Mouse (Mus musculus) ZHBTc4 (cell line): Measurements from ENCODE around the gene RPS10-NUDT3.
"Not testable (repeated sequence)": the region's sequence is repeated elsewhere in the genome, so short reads cannot be mapped to it uniquely, and the experiment has no call there.

Experiments
- DNase-seq: peaks from one replicate; pipeline ENCODE4 v3.0.0-alpha.2; 2011; ENCODE audit warnings: low read depth, low spot score

RPS10-NUDT3 gene

GRCm38 (mm10) chr17:27642491-27643062 lies 7.6 kb upstream of the RPS10-NUDT3 start:
- no peak for DNase-seq

GRCm38 (mm10) chr17:27639851-27640250 lies 4.8 kb upstream of the RPS10-NUDT3 start:
- DNase-seq, result not testable (repeated sequence)

DNA sequence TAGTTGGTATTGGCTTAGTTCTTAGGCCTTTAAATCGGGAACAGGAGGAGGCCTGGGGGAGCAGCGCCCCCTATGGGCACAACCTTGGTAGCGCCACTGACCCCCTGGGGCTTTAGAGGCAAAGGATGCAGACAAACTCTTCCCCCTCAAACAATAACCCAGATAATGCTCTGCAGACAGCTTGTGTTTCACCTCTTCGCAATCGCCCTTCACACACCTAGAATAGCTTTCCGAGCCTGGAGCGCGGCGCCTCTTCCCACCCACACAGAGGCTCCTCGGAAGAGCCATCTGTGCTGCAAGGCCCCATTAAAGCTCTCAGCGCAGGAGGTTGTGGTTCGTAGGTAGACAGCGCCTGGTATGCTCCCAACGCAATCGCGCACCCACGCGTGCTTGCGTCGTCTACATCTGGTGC lies 3.9 kb upstream of the RPS10-NUDT3 start:
- DNase-seq, result peak; percentile 81

- no peak for DNase-seq
Observed at GRCm38 (mm10) chr17:27637333-27637732, 2.3 kb upstream of the RPS10-NUDT3 start.

- DNase-seq, result peak; percentile 75
Observed at GRCm38 (mm10) chr17:27636132-27637020, 1.4 kb upstream of the RPS10-NUDT3 start, which contains the start of gene Rps10. Gene Rps10 (minus strand): TSS chr17:27636669.

GRCm38 (mm10) chr17:27635575-27635903 lies 517 bp upstream of the RPS10-NUDT3 start:
- peak; percentile 62 for DNase-seq

DNA sequence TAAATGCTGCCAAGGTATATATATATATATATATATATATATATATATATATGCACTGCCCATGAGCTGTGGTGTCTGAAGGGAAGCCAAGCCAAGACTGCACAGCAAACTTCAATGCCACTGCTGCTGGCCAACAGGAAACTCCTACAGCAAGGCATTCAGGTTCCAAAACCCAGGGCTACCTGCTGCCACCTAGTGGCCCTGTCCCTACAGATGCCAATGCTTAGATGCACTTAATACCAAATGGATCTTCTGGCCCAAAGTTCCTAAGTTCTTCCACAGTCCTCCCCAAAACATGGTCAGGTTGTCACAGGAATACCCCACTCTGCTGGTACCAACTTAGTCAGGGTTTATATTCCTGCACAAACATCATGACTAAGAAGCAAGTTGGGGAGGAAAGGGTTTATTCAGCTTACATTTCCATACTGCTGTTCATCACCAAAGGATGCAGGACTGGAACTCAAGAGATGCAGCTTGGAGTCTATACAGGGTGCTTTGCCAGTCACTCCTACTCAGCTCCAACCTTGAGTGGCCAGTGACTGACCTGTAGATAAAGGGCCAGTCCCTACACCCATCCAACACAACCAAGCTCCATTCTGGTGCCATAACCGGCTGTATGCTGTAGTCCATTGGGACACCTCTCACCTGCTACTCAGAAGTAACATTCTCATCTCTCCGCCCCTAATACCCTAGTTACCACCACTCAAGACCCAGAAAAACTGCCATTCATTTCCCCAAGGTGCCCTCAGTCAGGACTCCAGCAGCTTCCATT lies 5.6 kb downstream of the RPS10-NUDT3 start:
- peak; percentile 91 for DNase-seq

DNA sequence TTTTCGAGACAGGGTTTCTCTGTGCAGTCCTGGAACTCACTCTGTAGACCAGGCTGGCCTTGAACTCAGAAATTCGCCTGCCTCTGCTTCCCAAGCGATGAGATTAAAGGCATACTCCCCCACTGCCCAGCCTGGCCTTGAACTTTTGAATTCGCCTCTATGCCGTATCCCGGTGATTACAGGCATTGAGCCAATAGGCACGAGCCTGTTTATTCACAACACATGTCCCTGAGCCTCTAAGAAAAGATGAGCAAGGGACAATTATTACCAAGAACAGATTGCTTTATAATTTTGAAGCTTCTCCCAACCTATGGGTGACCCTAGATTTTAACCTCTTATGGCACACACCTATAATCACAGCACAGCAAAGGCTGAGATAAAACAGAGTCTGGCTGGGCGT lies 6.6 kb downstream of the RPS10-NUDT3 start:
- DNase-seq, result peak; percentile 71

DNA sequence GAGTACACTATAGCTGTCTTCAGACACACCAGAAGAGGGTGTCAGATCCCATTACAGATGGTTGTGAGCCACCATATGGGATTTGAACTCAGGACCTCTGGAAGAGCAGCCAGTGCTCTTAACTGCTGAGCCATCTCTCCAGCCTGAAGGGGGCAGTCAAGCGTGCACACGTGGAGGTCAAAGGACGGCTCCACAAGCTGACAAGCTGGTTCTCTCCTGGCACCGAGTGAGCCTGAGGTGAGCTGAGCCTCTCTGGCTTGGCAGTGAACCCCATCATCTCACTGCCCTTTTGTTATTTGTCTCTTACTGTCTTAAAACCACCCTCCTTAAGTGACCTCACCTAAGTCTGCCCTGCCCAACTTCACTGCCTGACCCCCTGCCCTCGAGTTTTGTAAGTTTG lies 7.6 kb downstream of the RPS10-NUDT3 start:
- peak; percentile 80 for DNase-seq

DNA sequence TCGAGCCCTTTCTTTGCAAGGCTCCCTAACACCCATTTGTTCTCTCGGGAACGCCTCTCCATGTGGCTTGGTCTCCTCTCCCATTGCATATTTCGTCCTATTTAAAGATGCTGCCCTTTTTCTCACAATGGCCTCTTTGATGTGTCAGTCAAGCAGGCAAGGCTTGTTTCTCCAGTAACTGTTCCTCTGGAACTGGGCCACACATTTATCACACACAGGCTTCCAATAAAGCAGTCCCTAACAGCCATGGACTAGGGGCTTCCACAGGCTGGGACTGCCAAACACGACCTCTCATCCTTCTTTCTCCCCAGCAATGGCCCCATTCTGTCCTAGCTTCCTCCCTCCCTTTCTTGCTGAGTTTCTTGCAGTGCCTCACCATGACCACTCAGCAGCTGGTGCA lies 8.3 kb downstream of the RPS10-NUDT3 start:
- peak; percentile 66 for DNase-seq

GRCm38 (mm10) chr17:27625455-27626251 lies 9.4 kb downstream of the RPS10-NUDT3 start:
- DNase-seq, result peak; percentile 87

DNA sequence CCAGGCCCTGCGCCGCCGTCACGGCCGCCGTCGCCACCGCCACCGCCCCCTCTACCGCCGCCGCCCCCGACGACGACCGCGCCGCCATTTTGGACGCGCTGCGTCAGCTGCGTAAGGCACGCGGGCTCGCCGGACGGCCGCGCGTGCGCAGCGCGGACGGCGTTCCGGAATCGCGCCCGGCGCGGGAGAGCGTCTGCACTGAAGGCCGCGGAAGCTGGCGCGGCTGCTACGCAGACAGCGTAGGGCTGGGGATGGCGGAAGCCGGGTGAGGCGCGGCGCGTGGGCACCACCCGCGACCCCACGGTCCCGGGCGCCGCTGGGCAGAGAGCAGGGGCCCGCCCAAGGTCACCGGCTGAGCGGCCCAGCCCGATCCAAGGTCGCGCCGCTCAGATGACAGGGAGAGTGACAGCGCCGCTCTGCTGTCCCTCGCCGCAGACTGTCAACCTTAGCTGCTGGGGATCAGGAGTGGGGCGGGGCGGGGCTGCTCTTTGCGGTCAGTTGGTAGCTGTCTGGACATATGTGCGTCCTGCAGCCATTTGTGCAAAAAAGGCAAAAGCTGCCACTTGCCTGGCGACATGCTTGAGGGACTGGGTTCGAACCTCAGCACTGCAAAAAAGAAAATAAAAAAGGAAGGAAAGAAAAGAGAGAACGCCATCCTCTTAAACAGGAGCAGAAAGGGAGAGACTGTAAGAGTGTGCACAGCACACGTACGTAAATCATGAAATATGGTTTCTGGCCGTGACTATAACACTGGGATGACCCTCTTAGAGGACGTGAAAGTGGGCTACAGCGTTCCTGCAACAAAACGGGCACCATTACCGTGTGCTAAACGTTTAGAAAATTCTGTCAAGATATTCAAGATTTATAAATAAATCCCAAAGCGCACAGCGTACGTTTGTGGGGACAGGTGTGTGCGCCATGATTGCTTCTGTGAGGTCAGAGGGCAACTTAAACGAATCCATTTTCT lies 11.4 kb downstream of the RPS10-NUDT3 start, which contains the start of gene Nudt3:
TSS of gene Nudt3 (minus strand) at position 136 of the 967 bp plus-strand sequence.
- peak; percentile 95 for DNase-seq

DNA sequence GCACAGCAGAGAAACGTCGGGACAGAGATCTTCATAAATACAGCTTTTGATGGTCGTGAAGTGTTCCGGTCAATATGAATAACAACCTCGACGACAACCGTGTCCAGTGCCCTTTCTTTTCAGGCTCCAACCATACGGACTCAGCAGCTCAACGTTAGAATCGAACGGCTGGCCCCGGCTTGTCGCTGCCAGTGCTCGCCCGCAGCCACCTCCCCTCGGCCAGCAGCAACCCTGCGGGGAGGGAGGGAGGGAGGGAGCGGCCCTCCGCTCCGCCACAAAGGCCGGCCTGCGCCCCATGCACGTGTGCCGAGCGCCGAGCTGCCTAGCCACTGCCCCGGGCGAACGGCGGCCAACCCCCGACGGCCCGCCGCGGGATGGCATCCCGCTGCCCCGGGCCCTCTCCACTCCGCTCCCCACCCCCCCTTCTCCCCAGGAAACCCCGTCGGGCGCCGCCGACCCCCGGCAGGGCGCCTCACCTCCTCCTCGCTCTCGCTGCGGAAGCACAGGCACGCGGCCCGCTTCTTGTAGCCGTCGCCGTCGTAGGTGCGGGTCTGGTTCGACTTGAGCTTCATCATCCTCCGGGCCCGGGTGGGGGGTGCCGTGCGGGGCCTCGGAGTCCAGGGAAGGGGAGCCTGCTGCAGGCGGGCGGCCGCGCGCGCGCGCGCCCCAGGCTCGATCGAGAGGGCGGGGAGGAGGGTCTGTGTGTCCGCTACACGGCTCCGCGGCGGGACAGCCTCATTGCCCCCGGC lies 12.2 kb downstream of the RPS10-NUDT3 start:
- DNase-seq, result peak; percentile 78

GRCm38 (mm10) chr17:27621705-27622531 lies 13.1 kb downstream of the RPS10-NUDT3 start:
- DNase-seq, result peak; percentile 57

GRCm38 (mm10) chr17:27621161-27621560 lies 13.9 kb downstream of the RPS10-NUDT3 start:
- DNase-seq, result no peak

- no peak for DNase-seq
Observed at GRCm38 (mm10) chr17:27615388-27615787, 19.6 kb downstream of the RPS10-NUDT3 start.

DNA sequence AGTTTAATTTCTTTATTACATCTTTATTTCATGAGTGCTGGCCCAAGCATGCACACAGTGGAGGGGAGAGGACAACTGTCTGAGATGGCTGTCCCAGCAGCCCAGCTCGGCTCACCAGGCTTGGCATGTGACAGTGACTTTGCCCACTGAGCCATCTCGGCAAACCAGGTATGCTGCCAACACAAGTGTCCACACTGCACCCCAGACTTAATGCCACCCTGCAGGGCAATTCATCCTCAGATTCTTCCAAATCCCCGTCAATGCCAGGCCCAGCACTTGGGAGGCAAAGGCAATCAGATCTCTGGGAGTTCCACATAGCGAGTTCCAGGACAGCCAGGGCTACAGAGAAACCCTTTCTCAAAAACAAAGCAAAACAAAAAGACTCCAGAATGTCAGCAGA lies 22.0 kb downstream of the RPS10-NUDT3 start:
- DNase-seq, result no peak

DNA sequence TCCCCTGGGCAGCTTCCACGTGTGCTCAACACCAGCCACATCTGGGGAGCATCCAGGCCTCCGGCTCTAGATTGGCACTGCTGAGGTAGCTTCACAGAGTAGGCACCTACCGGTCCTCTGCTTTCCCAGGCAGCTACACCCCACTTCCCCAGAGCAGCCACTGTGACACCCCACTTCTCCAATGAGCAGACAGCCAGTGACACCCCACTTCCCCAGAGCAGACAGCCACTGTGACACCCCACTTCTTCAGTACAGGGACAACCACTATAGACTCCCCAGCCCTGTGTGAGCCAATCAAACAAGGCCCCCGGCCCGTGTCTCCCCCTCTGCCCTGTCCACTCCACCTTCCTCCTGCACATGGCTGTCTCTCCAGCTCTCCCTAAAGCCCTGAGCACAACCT lies 23.0 kb downstream of the RPS10-NUDT3 start:
- DNase-seq, result no peak

DNA sequence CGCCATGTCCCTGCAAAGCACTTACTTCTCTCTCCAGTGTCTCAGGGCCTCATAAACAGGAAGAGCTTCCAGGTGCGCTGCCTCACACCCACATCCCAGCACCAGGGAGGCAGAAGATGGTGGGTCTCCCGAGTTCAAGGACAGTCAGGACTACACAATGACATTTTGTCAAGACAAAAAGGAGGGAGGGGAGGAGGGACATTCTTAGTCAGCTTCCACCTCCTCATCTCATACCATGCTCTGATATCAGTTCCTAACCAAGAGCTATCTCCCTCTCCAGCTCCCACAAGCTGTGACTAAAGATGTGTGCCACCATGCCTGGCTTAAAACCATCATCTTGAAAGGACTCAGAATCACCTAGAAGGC lies 23.5 kb downstream of the RPS10-NUDT3 start:
- peak; percentile 62 for DNase-seq
